Mouse (Mus musculus): ENCODE measurements around the gene Taf8. TPM values are rescaled to one million over a fixed set of nuclear protein-coding genes. Genes with fewer than 3 reads are reported as not detected.

The Taf8 gene
- total and polyA plus RNA-seq, 3 experiments = 15.2 to 25.7 TPM; not detected in 1

DNA sequence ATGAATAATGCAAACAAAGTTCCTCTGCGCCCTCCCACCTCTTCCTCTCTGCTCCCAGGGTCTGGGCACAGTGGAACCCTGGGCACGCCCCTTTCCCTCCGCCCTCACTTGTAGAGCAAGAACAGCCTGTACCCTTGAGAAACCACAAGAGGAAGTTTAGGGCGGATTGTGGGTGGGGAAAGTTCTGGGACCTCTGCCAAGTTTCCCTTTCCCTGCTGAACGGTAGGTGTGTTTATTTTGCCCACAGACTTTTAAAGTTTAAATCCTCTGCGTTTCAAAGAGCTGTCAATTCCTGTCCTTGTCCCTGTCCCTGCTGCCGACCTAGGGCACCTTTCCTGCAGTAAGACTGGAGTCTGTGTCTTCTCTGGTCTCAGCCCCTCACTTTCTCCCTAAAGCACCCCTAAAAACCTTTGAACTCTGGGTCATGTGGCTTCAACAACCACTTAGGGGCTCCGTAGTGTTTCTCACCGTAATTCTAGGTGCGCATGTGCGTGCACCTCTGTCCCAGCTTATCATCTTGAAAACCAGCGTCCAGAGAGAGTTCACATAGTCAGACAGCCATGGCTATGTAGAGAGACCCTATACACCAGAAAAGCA lies 6.0 kb upstream of the Taf8 start (continued):
- TF ChIP-seq ZKSCAN1 (IDR thresholded peaks at IDR 0.05; ENCODE audit: low read depth, low read length) = no peak; the same call in none of the 2 replicates
- TF ChIP-seq EP300 (IDR thresholded peaks at IDR 0.05; ENCODE audit: low read depth in 1 of 2, low read length in 2 of 2) = peak in 1 of 2 experiments; percentile 73; a peak in 3 of 4 replicates
- TF ChIP-seq MAZ (IDR thresholded peaks at IDR 0.05; ENCODE audit: low read depth, low read length) = peak; percentile 81; the same call in 1 of the 2 replicates
- no peak for TF ChIP-seq UBTF (IDR thresholded peaks at IDR 0.05; ENCODE audit: borderline replicate concordance, insufficient read depth, low read depth, low read length)
- TF ChIP-seq MAX (IDR thresholded peaks at IDR 0.05; ENCODE audit: low read length) = peak; percentile 75
- 0 out of 2 replicates have a peak, but pooled peaks have one; percentile 21 for TF ChIP-seq RCOR1 (IDR thresholded peaks at IDR 0.05; ENCODE audit: low read depth, low read length)
- TF ChIP-seq KAT2A (conservative IDR thresholded peaks at IDR 0.05; ENCODE audit: low read depth, low read length) = no peak
- peak in 1 of 2 experiments; percentile 51; a peak in 2 of 4 replicates for TF ChIP-seq POLR2A (IDR thresholded peaks at IDR 0.05; ENCODE audit: control insufficient read depth in 1 of 2, insufficient read depth in 1 of 2, low read depth in 1 of 2, low read length in 2 of 2, poor library complexity in 1 of 2)

DNA sequence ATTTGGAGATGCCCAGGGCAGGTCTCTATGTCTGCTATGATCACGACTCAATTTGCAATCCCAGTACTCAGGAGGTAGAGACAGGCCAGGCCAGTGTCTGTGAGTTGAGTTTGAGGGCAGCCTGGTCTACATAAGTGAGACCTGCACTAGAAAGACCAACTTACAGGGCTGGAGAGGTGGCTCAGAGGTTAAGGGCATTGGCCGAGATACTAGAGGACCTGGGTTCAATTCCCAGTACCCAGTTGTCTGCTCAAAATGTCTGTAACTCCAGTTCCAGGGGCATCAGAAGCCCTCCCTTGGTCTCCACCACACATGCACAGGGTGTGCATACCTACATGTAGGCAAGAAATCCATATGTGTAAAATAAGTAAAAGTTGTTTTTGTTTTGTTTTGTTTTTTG lies 5.4 kb upstream of the Taf8 start:
- peak overlapping the region; percentile 11 to 30 for H3K4me3 ChIP-seq (ENCODE audit: control insufficient read depth in 1 of 2, insufficient read depth in 1 of 2, low read depth in 2 of 2, low read length in 2 of 2)
- H3K27me3 ChIP-seq (ENCODE audit: control insufficient read depth in 1 of 2, insufficient read depth in 2 of 2, low read length in 2 of 2) = no peaks in the 10 kb centered on the region
- H3K9ac ChIP-seq (ENCODE audit: control insufficient read depth, low read depth, low read length, poor library complexity, severe bottlenecking) = peak overlapping the region; percentile 52
- TF ChIP-seq MXI1 (IDR thresholded peaks at IDR 0.05; ENCODE audit: low read depth, low read length) = no peak
- TF ChIP-seq TBP (IDR thresholded peaks at IDR 0.05; ENCODE audit: low read depth, low read length) = peak; percentile 62
- H3K79me2 ChIP-seq (ENCODE audit: control insufficient read depth, insufficient read depth, low read length, poor library complexity) = no peaks in the 10 kb centered on the region; the same call in 1 of the 2 replicates
- H3K9me3 ChIP-seq (replicated peaks; ENCODE audit: insufficient read depth, low read length) = no peaks in the 10 kb centered on the region
- DNase-seq (ENCODE audit: low read depth, low spot score) = no peak
- H3K36me3 ChIP-seq (ENCODE audit: control insufficient read depth in 1 of 2, insufficient read depth in 2 of 2, low read length in 2 of 2) = peaks cover 0 to 21% of the 10 kb centered on the region in 2 experiments; a peak in 2 of 4 replicates
- H3K4me1 ChIP-seq (ENCODE audit: control insufficient read depth in 1 of 2, insufficient read depth in 2 of 2, low read length in 2 of 2) = peaks cover 8 to 49% of the 10 kb centered on the region in 2 experiments; a peak in 3 of 4 replicates
- peak overlapping the region; percentile 72 for H3K27ac ChIP-seq (ENCODE audit: control insufficient read depth, low read depth, low read length)

DNA sequence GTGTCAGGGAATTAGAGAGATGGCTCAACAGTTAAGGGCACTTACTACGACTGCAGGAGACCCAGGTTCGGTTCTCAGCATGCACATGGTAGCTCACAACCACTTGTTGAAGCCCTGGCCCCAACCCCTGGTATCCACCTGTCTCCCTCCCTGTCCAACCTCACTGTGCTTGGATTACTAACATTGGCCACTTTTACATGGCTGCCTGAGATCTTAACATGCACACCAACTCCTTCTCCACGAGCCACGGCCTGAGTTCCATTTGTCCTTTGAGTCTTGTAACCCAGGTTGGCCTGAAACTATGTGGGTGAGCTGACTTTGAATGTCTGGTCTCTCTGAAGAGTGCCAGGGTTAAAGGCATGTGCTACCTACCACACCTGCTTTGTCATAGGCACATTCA lies 4.6 kb upstream of the Taf8 start:
- no peaks in the 10 kb centered on the region for H3K27me3 ChIP-seq (ENCODE audit: control insufficient read depth in 1 of 2, insufficient read depth in 2 of 2, low read length in 2 of 2)
- H3K9ac ChIP-seq (ENCODE audit: control insufficient read depth, low read depth, low read length, poor library complexity, severe bottlenecking) = no peak overlapping the region
- no peak overlapping the region; the same call in 1 of the 2 replicates for H3K27ac ChIP-seq (ENCODE audit: control insufficient read depth, low read depth, low read length)
- H3K4me1 ChIP-seq (ENCODE audit: control insufficient read depth in 1 of 2, insufficient read depth in 2 of 2, low read length in 2 of 2) = peaks cover 8 to 41% of the 10 kb centered on the region in 2 experiments; a peak in 3 of 4 replicates
- H3K4me3 ChIP-seq (ENCODE audit: control insufficient read depth in 1 of 2, insufficient read depth in 1 of 2, low read depth in 2 of 2, low read length in 2 of 2) = no peak overlapping the region
- no peaks in the 10 kb centered on the region; the same call in 1 of the 2 replicates for H3K79me2 ChIP-seq (ENCODE audit: control insufficient read depth, insufficient read depth, low read length, poor library complexity)
- no peaks in the 10 kb centered on the region for H3K9me3 ChIP-seq (replicated peaks; ENCODE audit: insufficient read depth, low read length)
- TF ChIP-seq POLR2AphosphoS2 (IDR thresholded peaks at IDR 0.05; ENCODE audit: low read length) = no peak
- TF ChIP-seq ZC3H11A (IDR thresholded peaks at IDR 0.05; ENCODE audit: low read depth, low read length) = no peak
- no peak for TF ChIP-seq ZMIZ1 (IDR thresholded peaks at IDR 0.05; ENCODE audit: low read depth, low read length)
- TF ChIP-seq MAFK (IDR thresholded peaks at IDR 0.05; ENCODE audit: borderline replicate concordance, low read depth, low read length) = no peak
- TF ChIP-seq GABPA (IDR thresholded peaks at IDR 0.05; ENCODE audit: low read depth, low read length) = no peak
- no peak for TF ChIP-seq E2F4 (IDR thresholded peaks at IDR 0.05; ENCODE audit: borderline replicate concordance, low read depth, low read length)
- no peak for TF ChIP-seq USF1 (IDR thresholded peaks at IDR 0.05; ENCODE audit: low read depth, low read length)
- TF ChIP-seq RAD21 (IDR thresholded peaks at IDR 0.05; ENCODE audit: low read depth, low read length) = no peak
- no peak for TF ChIP-seq MAZ (IDR thresholded peaks at IDR 0.05; ENCODE audit: low read depth, low read length)
- no peak for TF ChIP-seq TAL1 (IDR thresholded peaks at IDR 0.05; ENCODE audit: low read length)
- TF ChIP-seq USF2 (IDR thresholded peaks at IDR 0.05; ENCODE audit: borderline replicate concordance in 1 of 2, insufficient read depth in 1 of 2, low read depth in 1 of 2, low read length in 2 of 2) = no peak
- TF ChIP-seq POLR2AphosphoS5 (IDR thresholded peaks at IDR 0.05; ENCODE audit: borderline replicate concordance, low read depth, low read length) = no peak
- no peak for DNase-seq (ENCODE audit: low read depth, low spot score)
- H3K36me3 ChIP-seq (ENCODE audit: control insufficient read depth in 1 of 2, insufficient read depth in 2 of 2, low read length in 2 of 2) = peaks cover 0 to 17% of the 10 kb centered on the region in 2 experiments; a peak in 2 of 4 replicates
